Mouse (Mus musculus) liver, postnatal 0 days (tissue): ENCODE data around the gene Nme4.

Experiments used
- CTCF ChIP-seq: sonication (generic); IDR thresholded peaks from 2 replicates; pipeline ENCODE4 v1.5.1; 2016; ENCODE audit warnings: antibody characterized with exemption, low read depth
- EP300 ChIP-seq: IDR thresholded peaks from 2 replicates; pipeline ENCODE4 v1.6.1; 2016; ENCODE audit warnings: antibody characterized with exemption, low read depth, mild to moderate bottlenecking

GRCm38 (mm10) chr17:26137751-26138130 lies 42.3 kb upstream of the Nme4 start:
- TF ChIP-seq CTCF (no peak), EP300 (no peak)
